Mouse (Mus musculus) myocyte (in vitro differentiated cells): ENCODE results near the gene Psmc3ip.

Experiments used
- CEBPB ChIP-seq: IDR thresholded peaks from 2 replicates; pipeline ENCODE4 v1.6.1; 2011; ENCODE audit warnings: mild to moderate bottlenecking, moderate library complexity; ENCODE audit not compliant: poor library complexity, insufficient read depth, severe bottlenecking
- POLR2A ChIP-seq: IDR thresholded peaks from one replicate; pipeline ENCODE4 v1.6.1; 2011; ENCODE audit warnings: low read depth, mild to moderate bottlenecking, control low read depth, moderate library complexity; ENCODE audit not compliant: insufficient read length
- POLR2AphosphoS2 ChIP-seq: IDR thresholded peaks from one replicate; pipeline ENCODE4 v1.6.1; 2011; ENCODE audit warnings: low read depth, control low read depth; ENCODE audit not compliant: insufficient read length

DNA sequence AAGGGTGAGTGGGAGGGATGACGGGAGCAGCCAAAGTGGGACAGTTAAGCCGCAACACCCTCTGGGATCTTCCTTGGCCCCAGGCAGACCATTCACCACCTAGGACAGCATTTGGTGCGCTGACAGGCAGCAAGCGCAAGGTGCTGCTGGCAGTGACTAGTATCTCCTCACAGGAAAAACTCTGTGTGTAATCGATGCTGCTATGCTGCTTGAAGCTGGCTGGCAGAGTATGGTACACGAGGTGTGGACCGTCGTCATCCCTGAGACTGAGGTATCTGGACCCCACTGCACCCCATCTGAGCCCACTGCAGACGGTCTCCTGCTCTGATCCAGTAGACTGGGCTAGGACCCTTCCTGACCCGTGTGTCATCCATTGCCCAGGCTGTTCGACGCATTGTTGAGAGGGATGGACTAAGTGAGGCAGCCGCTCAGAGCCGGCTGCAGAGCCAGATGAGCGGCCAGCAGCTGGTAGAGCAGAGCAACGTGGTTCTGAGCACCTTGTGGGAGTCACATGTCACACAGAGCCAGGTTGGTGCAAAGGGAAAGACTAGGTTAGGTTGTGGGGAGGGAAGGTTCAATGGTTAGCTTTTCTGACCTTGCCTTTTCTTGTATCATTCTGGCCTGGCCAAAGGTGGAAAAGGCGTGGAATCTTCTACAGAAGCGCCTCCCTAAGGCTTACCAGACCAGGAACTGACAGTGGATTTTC is 9.5 kb downstream of the Psmc3ip start:
- TF ChIP-seq CEBPB (no peak), POLR2A (no peak), POLR2AphosphoS2 (no peak)
